Mouse (Mus musculus) skeletal muscle tissue, adult 2 months (tissue): Measurements from ENCODE around the gene Zfp30.

Source experiments
- DNase-seq: peaks from one replicate; pipeline ENCODE4 v3.0.0-alpha.2; 2012; ENCODE audit warnings: low read depth, low spot score

Gene Zfp30

GRCm38 (mm10) chr7:29783871-29784551 lies at the start of gene Zfp30:
TSS of gene Zfp30 (plus strand) at chr7:29783998.
- peak; percentile 90 for DNase-seq

DNA sequence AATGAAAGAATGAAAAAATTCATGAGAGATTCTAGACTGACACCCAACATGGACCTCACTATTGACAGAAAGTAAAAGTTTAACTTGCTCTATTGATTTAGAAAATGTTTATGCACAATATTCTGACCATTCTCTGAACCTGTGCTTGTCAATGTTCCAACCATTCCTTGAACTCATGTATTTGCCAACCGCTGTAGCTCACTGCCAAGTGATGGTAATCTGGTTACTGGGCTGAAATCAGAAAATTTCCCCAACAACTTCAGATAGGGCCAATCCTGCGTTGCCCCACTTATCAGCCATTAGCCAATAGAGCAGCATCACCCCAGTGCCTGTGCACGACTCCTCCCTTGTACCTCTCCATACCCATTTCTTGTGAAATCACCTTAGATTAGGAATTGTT lies 41.5 kb upstream of the Zfp30 start:
- DNase-seq, result no peak

GRCm38 (mm10) chr7:29760476-29760875 lies 23.3 kb upstream of the Zfp30 start:
- no peak for DNase-seq

GRCm38 (mm10) chr7:29764702-29765101 lies 19.1 kb upstream of the Zfp30 start:
- no peak for DNase-seq

- DNase-seq, result peak; percentile 83
Measured at GRCm38 (mm10) chr7:29767058-29767686, 16.6 kb upstream of the Zfp30 start.

DNA sequence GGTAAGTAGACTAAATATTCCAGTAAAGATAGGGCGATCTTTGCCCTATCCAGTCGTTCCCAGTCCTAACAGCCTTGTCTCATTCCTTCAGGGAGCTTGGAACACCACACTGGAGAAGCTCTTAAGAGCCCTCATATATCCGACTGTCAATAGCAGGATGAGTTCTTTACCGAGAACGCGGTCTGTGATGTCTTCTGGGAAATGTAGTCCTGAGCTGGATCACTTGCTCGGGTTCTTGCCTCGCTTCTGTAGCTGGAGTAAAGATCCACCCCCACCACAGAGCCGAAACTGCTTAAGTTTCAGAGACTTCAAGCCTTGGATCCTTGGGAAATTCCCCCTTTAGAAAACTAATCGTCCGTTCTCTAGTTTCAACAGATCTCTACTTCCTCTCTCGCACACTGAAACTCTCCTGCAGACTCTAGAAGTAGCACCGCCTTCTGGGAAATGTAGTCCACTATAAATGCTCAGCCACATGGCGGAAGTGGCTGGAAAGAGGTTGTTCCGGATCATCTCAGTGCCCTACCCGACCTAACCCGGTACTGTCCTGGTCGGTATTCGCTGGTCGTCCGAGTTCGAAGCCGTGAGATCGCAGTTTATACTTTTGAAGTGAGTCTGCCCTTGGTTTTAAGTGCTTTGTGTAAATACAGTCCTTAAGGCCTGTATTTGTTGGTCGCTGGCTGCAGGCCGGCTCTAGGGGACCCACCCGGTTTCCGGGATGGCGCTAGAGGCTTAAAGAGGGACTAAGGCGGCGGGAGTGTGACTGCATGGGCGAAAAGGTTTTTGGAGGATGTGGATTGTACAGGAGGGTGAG lies 15.5 kb upstream of the Zfp30 start, which contains the start of gene Zfp84:
Gene Zfp84, plus strand, starts transcription at position 463 of the 811 bp plus-strand sequence.
- peak; percentile 93 for DNase-seq

DNA sequence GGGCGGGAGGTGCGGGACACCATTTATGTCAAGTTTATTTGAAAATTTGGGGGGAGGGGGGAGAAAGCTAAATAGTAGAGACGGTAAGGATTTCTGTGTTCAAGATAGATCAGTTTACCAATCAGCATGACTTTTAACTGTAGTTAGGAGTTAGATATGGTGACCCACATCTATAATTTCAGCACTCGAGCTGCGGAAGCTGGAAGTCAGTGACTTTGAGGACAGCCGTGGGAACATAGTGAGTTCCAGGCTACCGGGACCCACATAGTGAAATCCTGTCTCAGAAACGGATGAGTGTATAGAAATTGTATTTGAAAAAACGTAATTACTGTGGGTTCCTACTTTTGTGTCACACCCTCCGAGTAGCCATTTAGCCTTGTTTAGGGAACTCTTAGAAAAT lies 14.8 kb upstream of the Zfp30 start:
- no peak for DNase-seq

- no peak for DNase-seq
Measured at GRCm38 (mm10) chr7:29773503-29773902, 10.3 kb upstream of the Zfp30 start.

DNA sequence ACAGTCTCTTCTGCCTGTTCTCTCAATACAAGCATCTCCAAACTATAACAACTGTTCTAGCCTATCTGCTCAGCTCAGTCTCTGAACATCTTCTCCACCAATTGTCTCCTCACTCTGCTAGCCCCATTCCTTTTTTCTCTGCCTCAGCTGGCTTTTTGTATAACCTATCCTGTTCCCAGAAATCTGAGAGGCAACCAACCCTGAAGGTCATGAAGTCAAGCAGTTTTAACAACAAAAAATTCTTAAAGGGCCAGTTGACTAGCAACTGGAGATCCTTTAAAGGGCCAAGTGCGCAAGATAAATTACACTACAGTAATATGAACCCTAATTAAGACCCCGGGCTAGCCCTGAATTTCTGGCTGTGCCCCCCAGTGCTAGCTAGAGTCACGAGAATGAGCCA lies 9.4 kb upstream of the Zfp30 start:
- DNase-seq, result no peak

- DNase-seq, result no peak
Measured at GRCm38 (mm10) chr7:29776568-29776967, 7.2 kb upstream of the Zfp30 start.

DNA sequence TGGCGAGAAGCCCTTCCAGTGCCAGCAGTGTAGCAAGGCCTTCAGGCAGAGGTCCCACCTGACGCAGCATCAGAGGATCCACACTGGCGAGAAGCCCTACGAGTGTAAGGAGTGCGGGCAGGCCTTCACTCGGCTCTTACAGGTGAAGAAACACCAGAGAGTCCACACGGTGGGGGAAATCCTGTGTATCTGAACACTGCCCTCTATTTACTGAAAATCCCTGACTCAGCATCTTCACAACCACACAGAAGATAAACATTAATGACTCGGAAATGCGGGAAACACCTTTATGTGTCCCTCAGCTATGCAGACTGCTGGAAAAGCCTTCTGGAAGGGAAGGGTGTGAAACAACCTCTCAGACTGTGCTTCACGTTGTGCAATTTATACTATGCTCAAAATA lies 6.4 kb upstream of the Zfp30 start:
- DNase-seq, result no peak

DNA sequence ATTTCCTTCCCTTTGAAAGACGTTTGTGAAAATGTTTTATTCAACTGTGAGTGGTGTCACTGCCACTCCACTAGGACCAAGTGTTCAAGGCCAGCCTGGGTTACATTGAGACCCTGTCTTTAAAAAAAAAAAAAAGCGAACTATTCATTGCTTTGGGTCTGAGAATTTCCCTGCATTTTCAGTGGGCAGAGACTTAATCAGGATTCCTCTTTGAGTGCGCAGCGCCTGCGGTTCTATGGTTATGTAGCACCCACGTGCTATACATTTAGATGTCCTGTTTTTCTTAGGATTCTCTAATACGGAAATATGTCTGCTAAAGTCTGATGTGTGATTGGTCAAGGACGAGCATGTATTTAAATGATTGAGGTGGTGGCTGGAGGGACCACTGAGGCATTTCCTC lies 1.2 kb downstream of the Zfp30 start:
- DNase-seq, result no peak

- DNase-seq, result no peak
Measured at GRCm38 (mm10) chr7:29785888-29786287, 2.1 kb downstream of the Zfp30 start.

- DNase-seq, result no peak
Measured at GRCm38 (mm10) chr7:29792906-29793305, 9.1 kb downstream of the Zfp30 start.

DNA sequence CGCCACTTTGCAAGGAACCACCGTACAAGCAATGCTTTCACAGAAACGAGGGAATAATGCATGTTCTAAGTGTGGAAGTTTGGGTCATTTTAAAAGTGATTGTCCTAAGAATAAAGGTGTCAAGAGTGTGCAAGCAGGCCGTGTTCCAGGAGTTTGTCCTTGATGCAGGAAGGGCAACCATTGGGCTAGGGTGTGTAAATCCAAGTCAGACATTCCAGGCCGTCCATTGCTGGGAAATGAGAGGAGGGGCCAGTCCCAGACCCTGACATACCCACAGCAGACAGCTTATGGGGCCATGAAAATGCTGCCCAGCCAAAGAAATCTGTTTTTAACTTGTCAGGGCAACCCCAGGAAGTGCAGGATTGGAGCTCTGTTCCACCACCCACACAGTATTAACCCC lies 23.2 kb downstream of the Zfp30 start:
- DNase-seq, result no peak

DNA sequence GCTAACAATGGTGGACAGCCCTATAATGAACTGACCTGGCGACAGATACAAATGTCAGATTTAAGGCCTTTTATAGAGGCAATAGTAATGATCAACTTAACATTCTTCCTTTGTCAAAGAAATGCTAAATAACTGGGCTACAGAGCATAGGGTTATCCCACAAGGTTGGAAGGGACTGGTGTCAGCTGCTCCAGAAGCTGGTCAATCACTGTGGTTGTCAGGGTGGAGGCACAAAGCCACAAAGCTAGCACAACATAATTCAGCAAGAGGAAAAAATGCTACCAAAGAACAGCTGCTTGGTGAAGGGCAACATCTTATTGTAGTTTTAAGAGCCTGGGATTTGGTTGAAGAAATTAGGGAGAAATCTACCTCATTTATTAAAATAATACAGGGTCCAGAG lies 28.4 kb downstream of the Zfp30 start:
- DNase-seq, result no peak

DNA sequence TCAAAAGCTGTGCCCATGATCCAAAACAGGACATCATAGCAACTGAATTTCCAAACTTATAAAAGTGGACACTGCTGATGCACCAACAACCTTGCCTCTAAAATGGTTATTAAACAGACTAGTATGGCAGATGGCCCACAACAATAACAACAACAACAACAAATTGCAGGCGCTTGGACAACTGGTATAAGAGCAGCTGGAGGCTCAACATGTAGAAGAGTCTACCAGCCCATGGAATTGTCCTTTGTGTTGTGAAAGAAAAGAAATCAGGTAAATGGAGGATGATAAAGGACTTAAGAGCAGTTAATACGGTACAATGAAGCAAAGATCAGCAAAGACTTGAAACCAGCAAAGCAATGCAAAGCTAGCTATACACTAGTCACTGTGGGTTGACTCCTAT lies 30.6 kb downstream of the Zfp30 start:
- DNase-seq, result no peak

DNA sequence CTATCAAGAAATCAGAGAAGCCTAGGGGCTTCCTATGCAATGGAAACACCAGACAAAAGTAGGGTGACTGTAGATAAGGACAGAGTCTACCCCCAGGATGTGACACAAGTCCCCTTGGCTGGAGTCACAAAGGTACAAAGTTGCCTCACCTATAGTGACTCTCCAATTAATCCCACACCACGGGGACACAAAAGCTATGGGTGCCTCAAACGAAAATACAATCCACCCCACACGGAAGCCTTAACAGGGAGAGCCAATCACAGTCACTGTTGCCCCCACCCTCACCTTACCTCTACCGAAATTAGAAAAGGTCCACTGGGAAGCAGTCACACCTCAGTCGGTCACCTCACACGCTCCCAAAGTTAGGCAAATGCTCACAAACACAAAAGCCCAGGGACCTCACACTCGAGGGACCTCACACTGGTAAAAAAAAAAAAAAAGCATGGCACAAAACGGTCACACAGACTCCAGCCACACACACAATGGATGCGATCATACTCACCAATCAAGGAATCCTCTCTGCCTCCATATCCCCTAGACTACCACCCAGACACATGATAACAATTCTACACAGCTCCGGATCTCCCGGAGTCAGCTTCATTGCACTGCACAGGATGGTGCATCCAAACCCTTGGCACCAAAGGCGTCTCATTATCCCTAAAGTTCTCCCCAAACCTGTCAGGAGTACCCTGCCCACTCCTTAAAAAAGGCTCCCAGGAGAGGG lies 31.4 kb downstream of the Zfp30 start:
- no peak for DNase-seq

- peak; percentile 87 for DNase-seq
Measured at GRCm38 (mm10) chr7:29815910-29816429, 32.2 kb downstream of the Zfp30 start, which contains the start of gene Zfp790. TSS of gene Zfp790 (plus strand) at chr7:29816114.

- DNase-seq, result peak; percentile 53
Measured at GRCm38 (mm10) chr7:29818619-29819254, 34.9 kb downstream of the Zfp30 start.

DNA sequence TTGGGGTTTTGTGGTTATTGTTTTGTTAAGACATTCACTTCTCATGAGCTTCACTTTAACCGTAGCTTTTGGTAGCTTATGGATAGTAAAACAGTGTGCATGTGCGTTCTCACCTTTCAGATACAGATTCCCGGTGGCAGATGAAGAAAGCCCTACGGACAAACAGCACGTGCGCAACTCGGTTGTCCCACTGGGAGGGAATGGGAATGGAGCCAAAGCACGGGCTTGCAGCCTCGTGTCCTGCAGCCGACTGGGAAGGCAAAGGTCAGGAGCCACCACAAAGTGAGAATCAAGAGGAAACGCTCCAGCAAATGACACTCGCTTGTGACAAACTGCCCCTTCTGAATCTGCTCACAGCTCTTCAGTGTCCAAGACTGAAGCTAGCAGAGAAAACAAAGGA lies 44.2 kb downstream of the Zfp30 start:
- no peak for DNase-seq
